Mouse (Mus musculus): ENCODE data around the gene Kcnn3. TPM values are rescaled to one million over a fixed set of nuclear protein-coding genes. Genes with fewer than 3 reads are reported as not detected.

The Kcnn3 gene
- polyA plus RNA-seq, 1 experiment from 2014 or later, result 4.5 TPM

- peak overlapping the region; percentile 43 for H3K4me3 ChIP-seq (replicated peaks)
- H3K36me3 ChIP-seq, result no peaks in the 10 kb centered on the region
- no peak overlapping the region for H3K27ac ChIP-seq
- ATAC-seq (ENCODE audit: insufficient read depth, low FRiP score, low read depth), result no peak
- 6% methylated on average over 7 of the region's 7 CpGs for WGBS
- H3K4me2 ChIP-seq, result peak overlapping the region; percentile 84
- H3K4me1 ChIP-seq, result peaks cover 41% of the 10 kb centered on the region
- no peaks in the 10 kb centered on the region for H3K9me3 ChIP-seq
- H3K27me3 ChIP-seq (replicated peaks), result 0 out of 2 replicates have a peak, but pooled peaks cover 3% of the 10 kb centered on the region
- H3K9ac ChIP-seq, result peak overlapping the region; percentile 37; the same call in 1 of the 2 replicates
Measured at GRCm38 (mm10) chr3:89521503-89521854, 1.5 kb downstream of the Kcnn3 start.

GRCm38 (mm10) chr3:89522450-89523128 is 2.6 kb downstream of the Kcnn3 start:
- WGBS, result 25% methylated on average over 6 of the region's 6 CpGs
- ATAC-seq (ENCODE audit: insufficient read depth, low FRiP score, low read depth), result no peak
- Histone ChIP-seq H3K27ac (no peak overlapping the region), H3K9me3 (no peaks in the 10 kb centered on the region), H3K9ac (no peak overlapping the region), H3K4me1 (peaks cover 43% of the 10 kb centered on the region), H3K4me3 (replicated peaks) (peak overlapping the region; percentile 43), H3K27me3 (replicated peaks) (0 out of 2 replicates have a peak, but pooled peaks cover 3% of the 10 kb centered on the region), H3K4me2 (peak overlapping the region; percentile 84), H3K36me3 (no peaks in the 10 kb centered on the region)

DNA sequence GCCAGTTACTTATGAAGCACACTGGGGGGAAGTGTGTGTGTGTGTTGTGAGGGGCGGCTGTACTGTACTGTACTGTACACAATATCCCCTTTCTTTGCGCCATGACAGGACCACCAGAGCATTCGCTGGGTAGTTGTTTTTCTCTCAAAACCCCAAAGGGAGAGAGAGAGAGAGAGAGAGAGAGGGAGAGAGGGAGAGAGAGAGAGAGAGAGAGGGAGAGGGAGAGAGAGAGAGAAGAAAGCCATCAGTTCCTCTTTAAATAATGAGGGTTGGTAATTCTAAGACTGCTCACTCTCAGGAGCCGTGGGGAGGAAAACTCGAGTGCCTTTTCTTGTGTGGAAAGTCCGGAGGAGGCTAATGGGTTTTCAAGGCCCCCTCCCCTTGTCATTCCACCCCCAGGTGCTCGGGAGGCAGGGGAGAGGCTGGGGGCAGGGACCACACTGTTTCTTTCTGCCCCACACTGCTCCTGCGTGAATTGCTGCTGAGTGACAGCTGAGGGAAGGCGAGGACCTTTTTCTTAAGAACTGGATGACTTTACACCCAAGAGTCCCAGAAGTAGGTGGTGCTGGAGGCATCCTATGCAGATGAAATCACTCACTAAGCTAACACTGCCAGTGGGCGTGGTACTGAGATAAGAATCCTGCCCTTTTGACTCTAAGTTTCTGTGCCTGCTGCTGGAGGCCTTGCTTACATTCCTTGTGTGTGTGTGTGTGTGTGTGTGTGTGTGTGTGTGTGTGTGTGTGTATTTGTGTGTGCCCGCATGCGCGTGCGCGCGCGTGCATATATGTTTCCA is 6.5 kb downstream of the Kcnn3 start:
- Histone ChIP-seq H3K4me2 (no peak overlapping the region), H3K4me3 (replicated peaks) (no peak overlapping the region), H3K27ac (peak overlapping the region; percentile 54; the same call in 1 of the 2 replicates), H3K9ac (no peak overlapping the region), H3K36me3 (no peaks in the 10 kb centered on the region), H3K27me3 (replicated peaks) (0 out of 2 replicates have a peak, but pooled peaks cover 3% of the 10 kb centered on the region), H3K9me3 (no peaks in the 10 kb centered on the region), H3K4me1 (peaks cover 24% of the 10 kb centered on the region)
- peak; percentile 77 for ATAC-seq (ENCODE audit: insufficient read depth, low FRiP score, low read depth)
- 53% methylated on average over 17 of the region's 17 CpGs for WGBS

DNA sequence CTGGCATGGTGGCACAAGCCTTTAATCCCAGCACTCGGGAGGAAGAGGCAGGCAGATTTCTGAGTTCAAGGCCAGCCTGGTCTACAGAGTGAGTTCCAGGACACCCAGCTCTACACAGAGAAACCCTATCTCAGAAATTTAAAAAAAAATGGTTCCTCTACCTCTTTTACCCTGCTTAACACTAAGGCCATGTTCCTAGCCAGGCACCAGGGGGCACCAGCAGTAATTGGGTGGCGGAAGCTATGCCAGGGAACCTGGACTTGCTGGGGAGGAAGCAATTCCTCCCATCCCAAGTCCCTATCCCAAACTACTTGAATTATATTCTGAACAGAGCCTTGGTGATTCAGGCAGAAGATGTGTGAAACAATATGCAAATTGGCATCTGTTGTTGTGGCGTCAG is 9.8 kb downstream of the Kcnn3 start:
- WGBS, result 88% methylated on average over 3 of the region's 3 CpGs
- no peak for ATAC-seq (ENCODE audit: insufficient read depth, low FRiP score, low read depth)

DNA sequence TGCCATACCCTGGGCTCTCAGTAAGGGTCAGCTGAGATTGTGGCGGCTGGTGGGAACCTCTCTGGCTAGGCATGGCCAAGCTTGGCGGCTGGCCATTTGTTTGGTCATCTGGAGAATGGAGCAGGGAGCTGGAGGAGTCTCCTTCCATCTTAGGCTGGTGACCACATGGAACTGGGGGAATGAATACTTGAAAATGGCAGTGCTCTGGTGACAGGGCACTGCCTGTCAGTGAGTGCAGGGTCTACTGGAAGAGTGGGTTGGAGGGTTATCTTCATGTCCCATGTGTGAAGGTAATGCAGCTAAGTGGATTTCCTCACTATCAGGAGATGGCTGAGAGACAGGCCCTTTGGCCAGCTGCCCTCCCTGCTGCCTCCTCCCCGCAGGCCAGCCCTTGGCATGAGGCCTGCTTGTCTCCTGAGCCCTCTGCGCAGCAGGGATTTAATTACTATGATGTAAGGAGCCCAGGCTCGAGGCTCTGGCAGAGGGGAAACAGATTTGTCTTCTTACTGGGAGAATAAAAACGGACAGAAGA is 14.7 kb downstream of the Kcnn3 start:
- Histone ChIP-seq H3K4me2 (no peak overlapping the region), H3K4me3 (replicated peaks) (no peak overlapping the region), H3K36me3 (no peaks in the 10 kb centered on the region), H3K27me3 (replicated peaks) (no peaks in the 10 kb centered on the region), H3K9ac (no peak overlapping the region), H3K9me3 (no peaks in the 10 kb centered on the region), H3K27ac (no peak overlapping the region), H3K4me1 (0 out of 2 replicates have a peak, but pooled peaks cover 4% of the 10 kb centered on the region)
- 39% methylated on average over 6 of the region's 6 CpGs for WGBS
- ATAC-seq (ENCODE audit: insufficient read depth, low FRiP score, low read depth), result no peak

More for the DNA sequence above, 9.8 kb downstream of the Kcnn3 start:
- no peaks in the 10 kb centered on the region for H3K36me3 ChIP-seq
- H3K4me2 ChIP-seq, result no peak overlapping the region
- no peak overlapping the region for H3K27ac ChIP-seq
- no peak overlapping the region for H3K4me3 ChIP-seq (replicated peaks)
- H3K9me3 ChIP-seq, result no peaks in the 10 kb centered on the region
- H3K4me1 ChIP-seq, result peaks cover 13% of the 10 kb centered on the region; the same call in 1 of the 2 replicates
- no peaks in the 10 kb centered on the region for H3K27me3 ChIP-seq (replicated peaks)
- H3K9ac ChIP-seq, result no peak overlapping the region

DNA sequence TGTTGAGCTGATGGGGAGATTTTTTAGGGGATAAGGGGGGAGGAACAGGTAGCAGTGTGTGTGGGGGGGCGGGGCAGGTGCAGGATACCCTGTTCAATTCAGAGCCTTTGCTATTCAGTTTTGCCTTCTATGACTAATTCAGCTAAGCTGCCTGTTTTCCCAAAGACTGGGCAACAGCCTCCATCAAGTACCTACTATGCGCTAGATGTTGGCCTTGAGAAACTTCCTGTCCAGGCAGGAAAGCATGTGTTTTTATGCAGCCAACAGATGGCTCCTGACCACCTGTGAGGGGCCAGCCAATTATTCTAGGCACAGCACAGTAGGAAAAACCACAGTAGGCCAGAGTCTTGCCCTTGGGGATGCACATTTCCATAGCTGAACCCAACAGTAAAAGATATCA is 15.2 kb downstream of the Kcnn3 start:
- 98% methylated on average over 2 of the region's 2 CpGs for WGBS
- Histone ChIP-seq H3K4me1 (0 out of 2 replicates have a peak, but pooled peaks cover 4% of the 10 kb centered on the region), H3K27me3 (replicated peaks) (no peaks in the 10 kb centered on the region), H3K4me2 (no peak overlapping the region), H3K9ac (no peak overlapping the region), H3K9me3 (no peaks in the 10 kb centered on the region), H3K27ac (no peak overlapping the region), H3K4me3 (replicated peaks) (no peak overlapping the region), H3K36me3 (no peaks in the 10 kb centered on the region)
- ATAC-seq (ENCODE audit: insufficient read depth, low FRiP score, low read depth), result no peak

DNA sequence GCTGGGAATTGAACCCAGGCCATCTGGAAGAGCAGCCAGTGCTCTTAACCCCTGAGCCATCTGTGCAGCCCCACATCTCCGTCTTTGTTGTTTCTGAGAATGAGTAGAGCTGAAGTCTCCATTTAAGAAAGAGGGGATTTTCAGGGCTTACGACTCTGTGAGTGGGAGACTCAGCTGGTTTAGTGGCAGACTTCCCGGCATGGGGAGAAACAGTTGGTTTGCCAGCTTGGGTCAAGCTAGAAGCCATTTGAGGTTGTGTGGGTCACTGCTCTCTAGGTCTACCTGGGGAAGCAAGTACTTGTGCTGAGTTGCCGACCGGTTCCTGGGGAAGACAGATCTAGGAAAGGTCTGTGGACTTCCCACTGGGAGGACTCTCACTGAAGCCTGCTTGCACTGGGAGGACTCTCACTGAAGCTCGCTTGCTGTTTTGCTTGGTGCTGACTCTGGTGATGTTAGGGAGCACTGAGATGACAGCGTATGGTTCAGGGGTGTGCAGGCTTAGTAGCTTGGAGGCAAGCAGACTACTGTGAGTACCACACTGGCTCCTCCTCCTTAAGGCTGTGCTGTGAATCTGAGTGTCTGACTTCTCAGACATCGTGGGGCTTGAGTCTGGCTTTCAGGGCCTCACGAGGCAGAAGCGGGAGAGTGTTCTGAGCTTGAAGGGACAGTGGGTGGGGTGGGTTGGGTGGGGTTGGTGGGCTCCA is 19.2 kb downstream of the Kcnn3 start:
- whole genome bisulfite sequencing, result 79% methylated on average over 10 of the region's 10 CpGs
- Histone ChIP-seq H3K36me3 (no peaks in the 10 kb centered on the region), H3K9me3 (no peaks in the 10 kb centered on the region), H3K4me3 (replicated peaks) (no peak overlapping the region), H3K4me1 (0 out of 2 replicates have a peak, but pooled peaks cover 4% of the 10 kb centered on the region), H3K4me2 (no peak overlapping the region), H3K27me3 (replicated peaks) (no peaks in the 10 kb centered on the region), H3K27ac (no peak overlapping the region), H3K9ac (no peak overlapping the region)
- ATAC-seq (ENCODE audit: insufficient read depth, low FRiP score, low read depth), result no peak

- H3K36me3 ChIP-seq, result no peaks in the 10 kb centered on the region
- 60% methylated on average over 9 of the region's 9 CpGs for WGBS
- no peak for ATAC-seq (ENCODE audit: insufficient read depth, low FRiP score, low read depth)
- H3K9ac ChIP-seq, result no peak overlapping the region
- no peaks in the 10 kb centered on the region for H3K27me3 ChIP-seq (replicated peaks)
- H3K27ac ChIP-seq, result no peak overlapping the region
- H3K4me2 ChIP-seq, result no peak overlapping the region
- no peaks in the 10 kb centered on the region for H3K4me1 ChIP-seq
- no peak overlapping the region for H3K4me3 ChIP-seq (replicated peaks)
- no peaks in the 10 kb centered on the region for H3K9me3 ChIP-seq
Measured at GRCm38 (mm10) chr3:89539740-89540370, 19.9 kb downstream of the Kcnn3 start.

DNA sequence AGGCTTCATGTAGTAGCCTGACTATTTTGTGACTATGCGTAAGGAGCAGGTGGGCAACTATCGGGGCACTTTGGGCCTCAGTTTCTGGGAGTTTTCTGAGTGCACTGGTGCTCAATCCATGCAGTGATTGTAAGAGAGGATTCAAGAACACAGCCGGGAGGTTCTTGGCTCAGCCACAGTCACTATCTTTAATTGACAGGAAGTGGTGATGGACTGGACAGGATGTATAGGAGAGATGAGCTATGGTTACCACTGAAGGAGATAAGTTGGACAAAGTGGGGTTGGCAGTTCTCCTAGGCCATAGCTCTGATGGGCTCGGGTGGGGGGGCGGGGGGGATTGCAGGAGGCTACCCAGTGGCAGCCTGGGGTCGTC is 20.4 kb downstream of the Kcnn3 start:
- 67% methylated on average over 6 of the region's 6 CpGs for WGBS
- H3K4me2 ChIP-seq, result no peak overlapping the region
- no peaks in the 10 kb centered on the region for H3K27me3 ChIP-seq (replicated peaks)
- no peak overlapping the region for H3K4me3 ChIP-seq (replicated peaks)
- no peaks in the 10 kb centered on the region for H3K4me1 ChIP-seq
- H3K36me3 ChIP-seq, result no peaks in the 10 kb centered on the region
- no peak overlapping the region for H3K27ac ChIP-seq
- H3K9me3 ChIP-seq, result no peaks in the 10 kb centered on the region
- no peak overlapping the region for H3K9ac ChIP-seq
- ATAC-seq (ENCODE audit: insufficient read depth, low FRiP score, low read depth), result no peak

GRCm38 (mm10) chr3:89546951-89547350 is 27.0 kb downstream of the Kcnn3 start:
- WGBS, result 23% methylated on average over 5 of the region's 5 CpGs
- ATAC-seq (ENCODE audit: insufficient read depth, low FRiP score, low read depth), result no peak
- no peaks in the 10 kb centered on the region for H3K9me3 ChIP-seq
- H3K27ac ChIP-seq, result no peak overlapping the region
- H3K4me1 ChIP-seq, result no peaks in the 10 kb centered on the region
- H3K4me2 ChIP-seq, result no peak overlapping the region
- no peak overlapping the region for H3K4me3 ChIP-seq (replicated peaks)
- H3K36me3 ChIP-seq, result no peaks in the 10 kb centered on the region
- no peaks in the 10 kb centered on the region for H3K27me3 ChIP-seq (replicated peaks)
- H3K9ac ChIP-seq, result no peak overlapping the region

DNA sequence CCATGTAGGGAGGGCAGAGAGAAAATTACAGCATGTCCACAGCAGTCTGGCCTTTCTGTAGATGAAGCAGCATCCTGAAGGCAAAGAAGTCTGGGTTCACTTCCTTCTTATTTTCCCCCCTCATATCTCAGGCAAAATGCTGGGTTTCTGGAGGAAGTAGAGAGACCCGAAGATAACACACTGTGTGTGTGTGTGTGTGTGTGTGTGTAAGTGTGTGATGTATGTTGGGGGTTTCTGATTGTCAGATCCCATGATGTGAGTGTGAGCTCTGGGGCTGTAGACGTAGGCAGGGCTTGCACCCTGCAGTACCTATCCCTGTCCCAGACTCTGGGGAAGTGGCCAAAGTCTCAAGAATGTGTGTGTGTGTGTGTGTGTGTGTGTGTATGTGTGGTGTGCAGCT is 28.8 kb downstream of the Kcnn3 start:
- 78% methylated on average over 2 of the region's 2 CpGs for WGBS
- Histone ChIP-seq H3K9me3 (peaks cover 7% of the 10 kb centered on the region; the same call in 1 of the 2 replicates), H3K27ac (no peak overlapping the region), H3K4me3 (replicated peaks) (no peak overlapping the region), H3K27me3 (replicated peaks) (no peaks in the 10 kb centered on the region), H3K9ac (no peak overlapping the region), H3K4me1 (no peaks in the 10 kb centered on the region), H3K4me2 (no peak overlapping the region), H3K36me3 (no peaks in the 10 kb centered on the region)
- no peak for ATAC-seq (ENCODE audit: insufficient read depth, low FRiP score, low read depth)
